Mouse (Mus musculus) lung, postnatal 0 days (tissue): ENCODE measurements around the gene Wee1.

ENCODE experiments used
- CTCF ChIP-seq: IDR thresholded peaks from 2 replicates; pipeline ENCODE4 v1.5.1; 2016; ENCODE audit warnings: antibody characterized with exemption, mild to moderate bottlenecking
- EP300 ChIP-seq: IDR thresholded peaks from 2 replicates; pipeline ENCODE4 v1.6.1; 2016; ENCODE audit warnings: antibody characterized with exemption, mild to moderate bottlenecking, control low read depth

- TF ChIP-seq CTCF = no peak
- TF ChIP-seq EP300 = no peak
Measured at GRCm38 (mm10) chr7:110184608-110185007, 62.8 kb downstream of the Wee1 start.
